Mouse (Mus musculus): ENCODE data around the gene Man1b1.

The Man1b1 gene

GRCm38 (mm10) chr2:25332286-25333160 lies at the start of gene Man1b1:
Gene Man1b1, plus strand, starts transcription at chr2:25332338.
- DNase-seq (ENCODE audit: low read depth, low spot score), result peak; percentile 98

DNA sequence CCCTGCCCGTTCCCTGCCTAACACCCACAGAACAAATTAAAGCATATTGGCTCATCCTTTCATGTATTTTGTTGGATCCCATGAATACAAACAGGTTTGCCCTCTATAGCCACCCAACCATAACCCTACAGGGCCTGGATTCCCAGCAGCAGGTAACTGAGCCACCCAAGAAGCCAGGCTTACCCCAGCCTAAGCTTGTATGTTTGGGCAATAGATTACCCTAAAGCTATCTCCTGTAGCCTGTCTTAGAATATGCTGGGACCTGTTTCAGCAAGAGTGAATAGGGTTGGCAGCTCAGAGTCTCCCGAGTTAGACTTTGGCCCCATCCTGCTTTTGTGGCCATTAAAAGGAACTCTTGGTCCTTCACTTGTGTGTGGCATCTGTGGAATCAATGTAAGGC lies 46.6 kb upstream of the Man1b1 start:
- DNase-seq (ENCODE audit: low read depth, low spot score), result no peak

GRCm38 (mm10) chr2:25286314-25286713 lies 45.8 kb upstream of the Man1b1 start:
- DNase-seq (ENCODE audit: low read depth, low spot score), result no peak

GRCm38 (mm10) chr2:25286837-25287636 lies 45.1 kb upstream of the Man1b1 start:
- no peak for DNase-seq (ENCODE audit: low read depth, low spot score)

DNA sequence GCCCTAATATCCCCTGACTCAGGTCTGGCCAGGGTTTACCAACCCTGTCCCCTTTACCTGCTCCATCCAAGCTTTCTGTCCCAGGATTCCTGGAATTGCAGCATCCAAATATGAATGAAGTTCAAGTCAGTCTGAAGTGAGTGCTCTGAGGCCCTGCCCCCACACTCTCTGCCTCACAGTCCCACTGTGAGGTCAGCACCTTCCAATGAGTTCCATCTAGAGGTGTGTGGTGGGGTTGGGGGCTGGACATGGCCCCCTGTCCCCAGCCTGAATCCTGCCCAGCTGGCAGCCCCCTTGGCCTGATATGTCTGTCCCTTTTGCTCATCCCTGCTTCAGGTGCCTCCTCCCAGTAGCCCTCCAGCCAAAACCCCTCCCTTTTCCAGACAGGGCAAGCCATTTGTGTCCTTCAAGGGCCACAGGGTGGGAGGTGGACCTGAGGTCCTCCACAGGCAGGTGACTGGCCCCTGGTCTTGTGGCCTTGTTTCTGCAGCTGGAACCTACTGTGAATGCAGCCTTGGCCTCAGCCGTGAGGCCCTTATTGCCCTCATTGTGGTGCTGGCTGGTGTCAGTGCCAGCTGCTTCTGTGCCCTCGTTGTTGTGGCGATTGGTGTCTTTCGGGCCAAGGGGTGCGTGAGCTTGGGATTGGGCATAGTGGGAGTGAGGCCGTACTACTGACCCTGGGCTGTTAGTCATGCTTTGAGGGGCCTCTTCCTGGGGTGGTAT lies 44.0 kb upstream of the Man1b1 start, which contains the start of gene Tmem210:
Tmem210 (plus strand) TSS at position 219 of the 723 bp plus-strand sequence.
- no peak for DNase-seq (ENCODE audit: low read depth, low spot score)

GRCm38 (mm10) chr2:25288734-25289345 lies 43.3 kb upstream of the Man1b1 start:
- no peak for DNase-seq (ENCODE audit: low read depth, low spot score)

DNA sequence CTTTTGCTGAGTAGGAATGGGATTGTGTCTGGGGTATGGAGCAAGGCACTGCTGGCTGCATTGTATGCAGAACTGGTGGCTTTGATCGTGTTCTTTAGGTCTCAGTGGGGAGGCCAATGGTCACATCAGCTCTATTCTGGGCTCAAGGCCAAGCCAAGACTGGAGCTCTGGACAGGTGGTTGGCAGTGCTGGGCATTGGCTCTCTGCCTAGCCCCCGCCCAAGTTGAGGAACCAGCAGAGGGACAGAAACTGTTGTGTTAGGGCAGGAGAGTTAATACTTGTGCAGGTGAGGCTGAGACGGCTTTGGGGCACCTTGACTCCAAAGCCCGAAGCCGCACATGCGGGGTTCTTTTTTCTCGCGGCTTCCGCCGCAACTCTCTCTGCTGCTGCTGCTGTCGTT lies 42.5 kb upstream of the Man1b1 start, which contains the start of gene Lrrc26:
Lrrc26 (plus strand) TSS at position 265 of the 400 bp plus-strand sequence.
- DNase-seq (ENCODE audit: low read depth, low spot score), result no peak

- no peak for DNase-seq (ENCODE audit: low read depth, low spot score)
Measured at GRCm38 (mm10) chr2:25290101-25290815, 41.9 kb upstream of the Man1b1 start.

GRCm38 (mm10) chr2:25290816-25291130 lies 41.4 kb upstream of the Man1b1 start:
- no peak for DNase-seq (ENCODE audit: low read depth, low spot score)

DNA sequence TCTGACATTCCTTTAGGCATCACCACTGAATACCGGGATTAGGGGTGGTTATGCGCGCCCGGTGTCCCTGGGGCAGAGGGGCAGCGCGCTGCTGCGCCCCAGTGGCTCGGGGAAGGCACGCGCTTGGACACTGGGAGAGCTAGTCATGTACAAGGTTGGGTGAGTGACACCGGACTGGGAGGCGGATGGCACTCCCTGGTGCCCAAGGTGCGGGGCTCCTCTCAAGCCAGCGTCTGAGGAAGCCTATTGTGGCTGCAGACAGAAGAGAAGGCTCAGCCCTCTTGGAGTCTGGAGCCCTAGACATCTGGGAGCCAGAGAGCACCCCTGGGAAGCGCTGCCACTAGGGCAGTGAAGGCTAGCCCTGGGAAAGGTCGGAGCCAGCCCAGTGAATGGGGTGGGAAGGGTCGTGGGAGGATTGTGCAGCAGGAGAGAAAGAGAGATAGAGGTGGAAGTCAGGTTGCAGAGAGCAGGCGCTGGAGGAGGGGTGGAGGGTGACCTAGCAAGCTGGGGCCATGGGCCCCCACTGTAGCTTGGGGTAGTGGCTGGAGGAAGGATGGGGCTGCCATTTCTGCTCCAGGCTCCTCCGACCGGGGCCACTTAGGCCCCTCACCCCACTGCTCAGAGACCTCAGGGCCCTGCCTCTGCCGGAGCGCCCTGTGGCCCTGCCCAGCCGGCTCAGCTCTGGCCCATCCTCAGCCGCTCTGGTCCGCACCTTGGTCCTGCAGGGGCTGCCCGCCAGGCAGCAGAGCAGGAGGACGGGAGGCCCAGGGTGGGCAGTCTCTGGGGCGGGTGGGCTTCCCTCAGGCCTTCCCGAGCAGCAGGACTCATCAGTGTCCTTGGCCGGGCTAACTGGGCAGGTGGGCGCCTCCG lies 40.7 kb upstream of the Man1b1 start:
- DNase-seq (ENCODE audit: low read depth, low spot score), result no peak

GRCm38 (mm10) chr2:25292054-25292544 lies 40.0 kb upstream of the Man1b1 start:
- DNase-seq (ENCODE audit: low read depth, low spot score), result no peak

GRCm38 (mm10) chr2:25292856-25293255 lies 39.3 kb upstream of the Man1b1 start:
- DNase-seq (ENCODE audit: low read depth, low spot score), result no peak

- no peak for DNase-seq (ENCODE audit: low read depth, low spot score)
Measured at GRCm38 (mm10) chr2:25293706-25294105, 38.4 kb upstream of the Man1b1 start.

DNA sequence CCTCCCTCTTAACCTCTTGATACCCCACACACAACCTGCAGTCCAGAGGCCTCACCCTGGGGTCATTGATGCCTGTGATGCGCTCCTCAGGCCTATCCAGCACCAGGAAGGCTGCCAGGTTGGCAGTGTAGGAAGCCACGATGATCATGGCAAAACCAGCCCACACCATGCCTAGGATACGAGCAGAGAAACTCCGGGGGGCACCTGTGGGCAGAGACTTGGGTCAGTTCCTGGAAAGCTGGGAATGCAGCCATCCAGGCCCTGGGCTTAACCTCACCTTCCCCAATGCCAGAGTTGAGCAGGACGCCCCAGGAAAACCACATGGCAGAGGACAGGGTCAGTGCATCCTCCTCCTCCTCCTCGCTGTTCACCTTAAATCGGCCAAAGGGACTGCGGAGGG lies 35.0 kb upstream of the Man1b1 start:
- no peak for DNase-seq (ENCODE audit: low read depth, low spot score)

DNA sequence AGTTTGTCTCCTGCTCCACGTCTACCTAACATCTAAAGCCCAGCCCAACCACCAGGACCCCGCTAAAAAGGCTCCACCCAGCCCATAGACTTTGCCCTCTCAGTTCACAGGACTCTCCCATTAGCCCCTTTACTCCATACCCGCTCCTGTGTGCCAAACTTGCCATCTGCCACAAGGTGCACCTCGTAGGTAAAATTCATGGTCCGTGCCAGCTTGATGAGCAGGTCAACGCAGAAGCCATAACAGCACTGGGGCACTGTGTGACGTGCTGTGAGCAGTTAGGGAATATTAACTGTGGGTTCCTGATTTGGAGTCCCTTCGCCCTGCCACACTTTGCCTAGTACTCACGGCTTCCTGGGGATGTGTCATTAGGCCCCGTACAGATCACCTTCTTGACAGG lies 34.1 kb upstream of the Man1b1 start:
- DNase-seq (ENCODE audit: low read depth, low spot score), result no peak

GRCm38 (mm10) chr2:25303452-25303851 lies 28.7 kb upstream of the Man1b1 start:
- DNase-seq (ENCODE audit: low read depth, low spot score), result no peak

- no peak for DNase-seq (ENCODE audit: low read depth, low spot score)
Measured at GRCm38 (mm10) chr2:25303931-25304656, 28.0 kb upstream of the Man1b1 start.

GRCm38 (mm10) chr2:25304657-25305541 lies 27.2 kb upstream of the Man1b1 start:
- no peak for DNase-seq (ENCODE audit: low read depth, low spot score)

All from brain, embryonic 18.5 days (tissue).